Mouse (Mus musculus) heart, postnatal 4 days (tissue): Measurements from ENCODE around the gene Slc30a2. TPM values are rescaled to one million over a fixed set of nuclear protein-coding genes. Genes with fewer than 3 reads are reported as not detected.
"Not testable (repeated sequence)": the region's sequence is repeated elsewhere in the genome, so short reads cannot be mapped to it uniquely, and the experiment has no call there.

Experiments used
- DNase-seq: peaks from one replicate; pipeline ENCODE4 v3.0.0; 2021
- total RNA-seq, 2 experiments: library from RNA; stranded (reverse); gene quantifications; 2 replicates each; pipeline ENCODE4 v1.2.3; 2021

Slc30a2 gene
- under 1 TPM; 0.29 to 0.61 TPM for total RNA-seq

DNA sequence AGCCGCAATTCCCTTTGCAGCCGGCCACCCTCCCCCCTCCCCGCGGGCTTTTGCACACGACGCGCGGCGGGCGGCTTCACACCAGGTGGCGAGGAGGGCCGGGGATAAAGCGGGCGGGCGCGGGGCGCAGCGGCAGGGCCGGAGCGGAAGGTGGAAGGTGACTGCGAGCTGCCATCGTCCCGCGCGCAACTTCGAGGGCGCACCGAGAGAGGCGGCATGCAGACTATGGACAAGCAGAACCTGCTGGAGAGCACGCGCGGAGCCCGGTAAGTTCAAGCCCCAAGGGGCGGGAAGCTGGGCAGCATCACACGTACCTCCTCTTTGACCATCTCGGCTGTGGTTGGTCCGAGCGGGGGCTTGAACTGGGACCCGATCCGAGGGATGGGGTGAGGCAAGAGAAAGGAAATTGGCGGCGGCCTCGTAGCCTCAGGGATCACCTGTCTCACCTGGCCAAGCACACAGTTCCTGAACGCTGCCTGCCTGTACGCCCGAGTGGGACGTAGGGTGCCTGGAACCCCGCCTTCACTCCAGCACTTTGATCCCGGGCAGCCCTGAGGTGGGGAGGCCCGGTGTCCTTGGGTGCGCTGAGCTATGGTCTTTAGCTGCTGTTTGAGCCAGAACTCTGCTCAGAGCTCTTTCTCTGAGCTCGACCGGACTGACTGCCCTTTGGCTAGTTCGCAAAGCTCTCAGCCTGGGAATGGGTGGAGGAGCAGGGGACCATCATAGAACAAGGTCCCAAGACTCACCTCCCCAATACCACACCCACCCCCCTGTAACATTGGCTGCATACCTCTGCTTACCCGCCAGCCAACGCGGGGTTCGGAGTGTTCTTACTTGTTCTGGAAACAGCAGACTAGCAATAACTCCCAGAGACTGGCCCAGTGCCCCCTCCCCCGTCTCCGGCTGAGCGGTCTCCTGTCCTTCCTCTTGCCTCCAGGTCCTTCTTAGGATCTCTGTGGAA lies at the start of gene Slc30a2:
Gene Slc30a2, plus strand, starts transcription at position 111 of the 961 bp plus-strand sequence.
- DNase-seq: no peak

DNA sequence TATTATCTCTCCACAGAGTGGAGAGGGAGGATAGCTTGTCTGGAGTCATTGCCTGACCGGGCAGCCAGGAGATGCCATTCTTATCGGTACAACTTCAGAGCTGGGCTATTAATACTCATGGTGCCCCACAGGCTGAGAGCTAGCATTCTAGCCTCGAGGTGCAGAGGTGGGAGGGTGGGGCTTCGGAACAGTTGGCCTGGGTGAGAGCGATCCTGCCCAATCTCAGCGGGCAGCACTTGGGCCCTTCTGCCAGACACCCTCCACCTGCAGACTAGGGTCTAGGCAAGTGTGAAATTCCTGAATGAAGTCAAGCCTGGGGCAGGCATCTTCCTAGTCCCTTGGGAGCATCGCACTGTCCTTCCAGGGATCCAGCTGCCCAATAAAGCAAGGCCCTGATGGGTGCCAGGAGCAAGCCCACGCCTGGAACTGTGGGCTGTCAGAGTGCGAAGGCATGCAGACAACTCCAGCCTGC lies 49.3 kb upstream of the Slc30a2 start:
- peak; percentile 65 for DNase-seq

GRCm38 (mm10) chr4:134296096-134296495 lies 46.9 kb upstream of the Slc30a2 start:
- not testable (repeated sequence) for DNase-seq

GRCm38 (mm10) chr4:134296523-134296922 lies 46.5 kb upstream of the Slc30a2 start:
- DNase-seq: no peak

DNA sequence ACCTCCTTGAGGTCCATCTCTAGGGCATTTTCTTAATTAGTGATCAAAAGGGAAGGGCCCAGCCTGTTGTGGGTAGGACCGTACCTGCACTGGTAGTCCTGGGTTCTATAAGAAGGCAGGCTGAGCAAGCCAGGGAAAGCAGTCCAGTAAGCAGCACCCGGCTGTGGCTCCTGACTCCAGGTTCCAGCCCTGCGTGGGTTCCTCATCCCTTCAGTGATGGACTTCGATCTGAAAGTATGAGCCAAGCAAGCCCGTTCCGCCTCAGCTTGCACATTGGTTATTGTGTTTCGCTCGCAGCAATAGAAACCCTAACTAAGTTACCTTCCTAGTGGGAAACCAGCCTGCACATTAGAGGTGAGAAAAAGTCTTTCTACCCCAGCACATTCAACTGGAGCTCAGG lies 45.6 kb upstream of the Slc30a2 start:
- no peak for DNase-seq

DNA sequence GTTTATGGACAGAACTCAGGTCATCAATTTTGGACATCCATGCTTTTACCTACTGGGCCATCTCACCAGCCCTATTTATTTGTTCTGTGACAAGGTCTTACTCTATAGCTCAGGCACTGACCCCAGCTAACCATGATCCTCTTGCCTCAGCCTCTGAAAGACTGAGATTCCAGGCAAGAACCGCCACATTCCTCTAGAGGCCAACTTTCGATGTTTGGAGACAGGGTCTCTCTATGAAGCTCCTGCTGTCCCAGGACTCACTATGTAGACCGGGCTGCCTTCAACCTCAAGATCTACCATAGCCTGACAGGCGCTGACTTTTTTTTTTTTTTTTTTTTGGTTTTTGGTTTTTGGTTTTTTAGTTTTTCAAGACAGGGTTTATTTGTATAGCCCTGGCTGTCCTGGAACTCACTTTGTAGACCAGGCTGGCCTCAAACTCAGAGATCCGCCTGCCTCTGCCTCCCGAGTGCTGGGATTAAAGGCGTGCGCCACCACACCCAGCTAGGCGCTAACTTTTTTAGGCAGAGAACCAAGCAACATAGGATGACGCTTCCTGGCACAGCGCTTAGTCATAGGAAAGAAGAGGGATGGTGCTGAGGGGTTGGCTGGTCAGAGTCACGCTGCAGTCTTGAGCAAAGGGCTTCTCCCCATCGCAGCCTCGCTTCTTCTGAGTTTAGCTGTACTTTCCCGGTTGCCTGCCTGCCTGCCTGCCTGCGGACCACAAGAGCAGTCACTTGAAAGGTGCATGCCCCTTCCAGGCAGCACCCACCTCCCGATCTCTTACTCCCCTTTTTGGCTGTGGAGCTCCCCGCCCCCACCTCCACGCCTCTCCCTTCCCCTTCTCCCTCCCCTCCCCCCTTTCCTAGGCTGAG lies 44.1 kb upstream of the Slc30a2 start:
- no peak for DNase-seq

GRCm38 (mm10) chr4:134299498-134299810 lies 43.5 kb upstream of the Slc30a2 start:
- DNase-seq: peak; percentile 60

GRCm38 (mm10) chr4:134300316-134300715 lies 42.7 kb upstream of the Slc30a2 start:
- DNase-seq: peak; percentile 80

DNA sequence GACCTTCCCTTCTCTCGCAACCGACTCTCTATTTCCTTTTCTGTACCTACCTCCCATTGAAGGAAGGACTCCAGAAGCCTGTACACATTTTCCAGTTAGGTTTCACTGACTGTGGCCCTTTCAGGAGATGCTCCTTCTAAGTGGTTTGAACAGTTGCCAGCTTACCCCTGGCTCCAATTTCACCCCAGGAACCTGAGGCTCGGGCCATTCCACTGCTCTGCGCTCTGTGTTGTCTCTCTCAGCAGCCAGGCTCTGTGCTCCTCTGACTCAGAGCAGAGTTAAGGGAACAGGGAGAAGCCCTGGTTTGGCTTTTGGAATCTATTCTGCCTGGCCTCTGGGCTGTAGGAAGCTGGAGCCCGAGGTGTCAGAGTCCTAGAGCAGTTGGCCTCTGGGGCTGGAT lies 40.9 kb upstream of the Slc30a2 start:
- no peak for DNase-seq

GRCm38 (mm10) chr4:134306963-134307362 lies 36.0 kb upstream of the Slc30a2 start:
- DNase-seq: no peak

DNA sequence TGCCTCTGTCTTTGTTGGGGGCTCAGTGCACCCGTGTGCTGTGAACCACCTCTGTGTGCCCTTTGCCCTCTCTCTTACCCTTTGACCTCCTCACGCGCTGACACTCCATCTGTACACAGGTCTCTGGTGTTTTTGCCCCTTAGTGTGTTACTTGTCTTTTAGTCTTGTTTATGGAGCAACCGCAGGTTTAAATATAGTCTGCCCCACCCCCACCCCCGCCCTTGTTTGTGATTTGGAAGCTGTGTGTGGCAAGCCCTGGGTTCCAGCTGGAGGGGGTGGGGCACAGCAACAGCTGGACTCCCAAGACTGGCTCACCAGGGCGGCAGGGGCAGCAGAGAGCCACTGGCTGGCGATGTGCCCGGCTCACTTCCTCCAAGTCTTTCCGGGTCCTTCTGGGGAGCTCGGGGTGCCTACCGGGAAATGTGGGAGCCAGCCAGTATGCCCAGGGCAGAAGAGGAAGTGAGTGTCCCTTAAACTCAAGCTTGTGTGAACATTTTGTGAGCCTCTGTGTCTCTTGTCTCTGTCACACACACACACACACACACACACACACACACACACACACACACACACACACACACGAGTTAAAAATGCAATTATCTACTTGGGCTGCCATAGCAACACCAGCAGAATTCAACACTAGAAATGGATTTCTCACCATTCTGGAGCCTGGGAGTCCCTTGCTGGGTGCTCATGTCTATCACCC lies 35.5 kb upstream of the Slc30a2 start:
- peak; percentile 77 for DNase-seq

GRCm38 (mm10) chr4:134310106-134310505 lies 32.9 kb upstream of the Slc30a2 start:
- DNase-seq: no peak

DNA sequence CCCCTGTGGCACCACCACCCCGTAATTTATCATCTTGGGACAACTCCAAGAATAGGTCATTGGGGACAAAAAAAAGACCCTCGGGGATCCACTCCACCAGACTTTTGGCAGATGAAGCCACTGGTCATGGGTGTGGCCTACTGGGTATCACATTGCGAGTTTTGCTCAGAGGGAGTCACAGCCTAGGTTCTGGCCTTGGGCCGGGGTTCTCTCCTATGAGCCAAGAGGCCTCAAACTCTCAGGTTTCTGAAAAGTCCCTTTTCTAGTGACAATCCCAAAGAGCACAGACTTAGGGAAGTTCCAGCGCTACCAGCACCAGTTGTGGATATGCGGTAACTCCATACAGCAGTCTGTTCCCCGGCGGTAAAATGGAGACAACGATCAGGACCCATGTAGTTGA lies 32.3 kb upstream of the Slc30a2 start:
- DNase-seq: no peak

DNA sequence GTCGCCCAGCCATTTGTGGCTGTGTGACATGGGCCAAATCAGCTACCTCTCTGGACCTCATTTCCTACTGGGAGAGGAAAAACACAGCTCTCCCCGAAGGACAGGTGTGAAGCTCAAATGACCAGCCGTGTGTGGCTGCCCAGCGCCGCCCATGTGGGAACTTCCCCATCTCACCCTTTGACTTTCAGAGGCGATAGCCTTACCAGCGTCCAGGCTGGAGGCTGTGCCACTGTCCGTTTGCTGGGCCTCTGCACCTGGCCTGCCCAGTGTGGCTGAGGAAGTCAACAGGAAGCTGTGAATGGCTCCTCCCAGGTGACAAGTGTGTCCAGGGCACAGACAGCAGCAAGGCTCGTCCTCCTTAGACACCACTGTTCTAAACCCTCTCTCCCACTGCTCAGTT lies 31.2 kb upstream of the Slc30a2 start:
- no peak for DNase-seq

GRCm38 (mm10) chr4:134312341-134312740 lies 30.6 kb upstream of the Slc30a2 start:
- DNase-seq: no peak

DNA sequence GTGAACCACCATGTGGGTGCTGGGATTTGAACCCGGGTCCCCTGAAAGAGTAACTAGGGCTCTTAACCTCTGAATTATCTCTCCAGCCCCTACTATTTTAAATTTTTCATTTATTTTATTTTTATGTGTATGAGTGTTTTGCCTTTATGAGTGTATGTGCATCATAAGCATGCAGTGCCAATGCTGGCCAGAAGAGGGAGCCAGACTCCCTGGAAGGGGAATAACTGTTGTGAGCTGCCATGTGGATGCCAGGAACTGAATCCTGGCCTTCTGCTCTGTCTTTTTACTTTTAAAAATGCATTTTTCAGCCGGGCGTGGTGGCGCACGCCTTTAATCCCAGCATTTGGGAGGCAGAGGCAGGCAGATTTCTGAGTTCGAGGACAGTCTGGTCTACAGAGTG lies 30.1 kb upstream of the Slc30a2 start:
- no peak for DNase-seq

DNA sequence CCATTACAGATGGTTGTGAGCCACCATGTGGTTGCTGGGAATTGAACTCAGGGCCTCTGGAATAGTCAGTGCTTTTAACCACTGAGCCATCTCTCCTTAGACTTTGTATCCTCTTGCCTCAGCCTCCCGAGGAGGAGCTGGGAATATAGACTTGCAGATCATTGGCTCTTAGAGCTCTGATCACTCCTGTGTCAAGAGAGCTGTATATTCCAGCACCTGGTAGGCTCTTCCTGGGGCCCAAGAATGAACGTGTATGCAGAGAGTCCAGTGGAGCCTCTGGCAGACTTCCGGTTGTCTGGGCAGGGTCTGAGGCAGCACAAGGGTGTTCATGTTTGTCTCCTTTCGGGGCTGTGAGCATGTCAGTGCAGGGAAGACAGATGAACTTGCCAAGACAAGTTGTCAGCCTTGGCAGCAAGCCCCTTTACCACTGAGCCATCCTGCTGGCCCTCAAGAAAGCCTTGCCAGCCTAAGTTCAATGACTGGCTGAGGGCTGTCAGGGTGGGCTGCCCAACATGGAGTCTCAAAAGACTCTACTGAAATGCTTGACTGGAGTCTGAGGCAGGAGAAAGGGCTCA lies 28.8 kb upstream of the Slc30a2 start:
- no peak for DNase-seq

DNA sequence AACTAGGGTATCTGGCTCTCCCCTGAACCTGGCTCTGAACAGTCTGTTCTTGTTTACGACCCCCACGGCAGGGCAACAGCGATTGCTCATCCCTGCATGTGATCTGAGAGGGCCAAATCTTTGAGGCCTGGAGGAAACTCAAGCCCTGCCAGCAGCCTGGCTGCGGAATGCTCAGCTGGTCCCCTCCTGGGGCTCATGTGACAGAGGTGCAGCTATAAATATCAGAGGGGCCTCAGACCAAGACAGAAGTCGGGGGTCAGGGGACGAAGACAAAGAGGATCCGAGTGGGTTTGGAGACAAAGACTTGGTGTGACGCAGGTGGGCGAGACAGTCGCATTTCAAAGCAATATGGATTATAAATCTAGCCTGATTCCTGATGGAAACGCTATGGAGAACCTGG lies 28.1 kb upstream of the Slc30a2 start, which contains the start of gene Trim63:
Gene Trim63, plus strand, starts transcription at position 245 of the 400 bp plus-strand sequence.
- DNase-seq: peak; percentile 75

DNA sequence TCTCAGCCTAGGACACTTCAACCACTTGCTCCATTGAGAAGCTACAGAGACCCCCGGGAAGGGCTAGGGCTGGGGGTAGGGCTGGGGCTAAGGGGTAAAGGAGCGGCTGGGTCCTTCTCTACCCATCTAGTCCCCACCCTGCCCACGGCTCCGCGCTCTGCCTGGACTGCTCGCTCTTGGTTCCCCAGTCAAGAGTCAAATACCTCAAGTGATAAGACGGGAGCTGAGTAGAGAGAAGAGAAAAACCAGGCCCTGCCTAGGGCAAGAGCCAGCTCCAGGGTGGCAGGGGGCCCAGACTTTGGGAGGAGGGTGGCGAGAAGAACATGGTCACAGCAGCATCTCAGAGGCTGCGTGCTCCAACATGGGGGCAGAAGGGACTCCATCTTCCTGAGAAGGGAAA lies 27.5 kb upstream of the Slc30a2 start:
- DNase-seq: peak; percentile 80

DNA sequence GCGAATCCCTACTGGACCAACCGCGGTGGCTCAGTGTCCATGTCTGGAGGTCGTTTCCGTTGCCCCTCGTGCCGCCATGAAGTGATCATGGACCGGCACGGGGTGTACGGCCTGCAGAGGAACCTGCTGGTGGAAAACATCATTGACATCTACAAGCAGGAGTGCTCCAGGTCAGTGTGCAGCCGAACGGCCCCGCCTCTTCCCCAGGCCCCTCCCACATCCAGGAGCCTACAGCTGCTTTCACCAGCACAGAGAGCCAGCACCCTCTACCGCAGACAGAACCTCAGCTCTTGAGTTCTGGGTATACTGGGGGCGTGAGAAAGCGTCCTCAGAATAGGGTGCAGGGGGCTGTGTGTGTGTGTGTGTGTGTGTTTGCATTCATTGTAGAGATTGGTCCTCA lies 26.6 kb upstream of the Slc30a2 start:
- DNase-seq: peak; percentile 73

DNA sequence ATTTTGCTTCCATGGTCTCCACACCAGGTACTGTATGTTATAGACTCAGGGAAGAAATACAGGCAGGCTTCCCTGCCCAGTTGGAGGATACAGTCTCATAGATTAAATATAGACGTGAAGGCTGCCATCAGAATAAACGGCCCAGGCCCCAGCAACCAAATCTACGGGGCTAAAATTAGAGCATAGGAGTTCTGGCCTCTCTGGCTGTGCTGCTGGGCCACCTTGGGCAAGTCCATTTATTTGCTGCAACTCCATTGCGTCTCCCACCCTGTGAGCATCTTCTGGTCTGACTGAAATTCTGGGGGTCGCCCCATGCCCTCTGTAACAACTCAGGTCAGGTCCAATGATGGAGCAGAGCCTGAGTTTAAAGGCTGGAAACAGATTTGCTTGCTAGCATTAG lies 23.9 kb upstream of the Slc30a2 start:
- DNase-seq: no peak

GRCm38 (mm10) chr4:134319674-134320073 lies 23.3 kb upstream of the Slc30a2 start:
- no peak for DNase-seq
